Mouse (Mus musculus) testis, adult 2 months (tissue): Measurements from ENCODE around the gene Gm4922.

Experiments used
- CTCF ChIP-seq: fragments of 200-500 bp; IDR thresholded peaks from 2 replicates; pipeline ENCODE4 v1.5.1; 2012; ENCODE audit warnings: low read depth, mild to moderate bottlenecking, inconsistent platforms, low read length, moderate library complexity; ENCODE audit not compliant: control insufficient read depth, insufficient read depth, insufficient replicate concordance
- POLR2A ChIP-seq: fragments of 200-500 bp; IDR thresholded peaks from 2 replicates; pipeline ENCODE4 v1.6.1; 2012; ENCODE audit warnings: low read depth, mild to moderate bottlenecking, inconsistent platforms, low read length, moderate library complexity; ENCODE audit not compliant: control insufficient read depth

- TF ChIP-seq POLR2A = no peak
- no peak for TF ChIP-seq CTCF
Observed at GRCm38 (mm10) chr10:18743286-18744142, 43.1 kb downstream of the Gm4922 start, which contains the start of gene Arfgef3.
